Mouse (Mus musculus) urinary bladder, postnatal 10 days (tissue): ENCODE results near the gene Zcchc2.

ENCODE experiments used
- DNase-seq: peaks from one replicate; pipeline ENCODE4 v3.0.0; 2022; ENCODE audit warnings: low spot score

The Zcchc2 gene

GRCm38 (mm10) chr1:106073166-106073565 lies 83.0 kb downstream of the Zcchc2 start:
- DNase-seq = no peak

- DNase-seq = no peak
These were observed 83.9 kb downstream of the Zcchc2 start for GRCm38 (mm10) chr1:106074141-106074540.

DNA sequence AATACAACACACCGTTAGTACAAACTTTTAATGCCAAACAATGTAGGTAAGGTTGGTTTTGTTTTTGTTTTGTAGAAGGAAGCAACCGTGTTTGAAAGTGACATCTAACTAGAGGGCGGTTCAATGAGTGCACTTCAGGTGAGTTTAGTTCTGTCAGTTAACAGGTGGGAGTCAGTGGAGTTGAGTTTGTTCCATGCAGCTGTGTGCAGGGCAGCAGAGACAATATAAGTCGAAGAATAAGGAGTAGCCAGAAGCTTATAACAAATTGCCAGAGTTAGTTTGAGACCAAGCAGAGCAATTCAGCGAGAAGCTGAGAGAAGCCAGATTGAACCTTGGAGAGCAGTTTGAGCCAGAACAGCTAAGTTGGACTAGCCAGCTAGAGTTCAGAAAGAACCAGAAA lies 84.5 kb downstream of the Zcchc2 start:
- no peak for DNase-seq

GRCm38 (mm10) chr1:106076641-106077040 lies 86.4 kb downstream of the Zcchc2 start:
- no peak for DNase-seq

GRCm38 (mm10) chr1:106077166-106077565 lies 87.0 kb downstream of the Zcchc2 start:
- DNase-seq = no peak
